Mouse (Mus musculus) gastrocnemius, adult 2 months (tissue): ENCODE data around the gene Fes. TPM values are rescaled to one million over a fixed set of nuclear protein-coding genes. Genes with fewer than 3 reads are reported as not detected.
A peak's percentile ranks its signal among the peaks of the same experiment; 100 is the strongest.

Experiments used
- DNase-seq: peaks from one replicate; pipeline ENCODE4 v3.0.0; 2022
- H3K27ac ChIP-seq: fragments of 200-600 bp; 2 replicates; pipeline ENCODE4 v1.8.1; 2022; ENCODE audit warnings: mild to moderate bottlenecking
- H3K4me3 ChIP-seq: fragments of 200-600 bp; 2 replicates; pipeline ENCODE4 v1.8.1; 2022; ENCODE audit warnings: mild to moderate bottlenecking, moderate library complexity
- CTCF ChIP-seq: fragments of 200-600 bp; IDR thresholded peaks from 2 replicates; pipeline ENCODE4 v1.8.1; 2022; ENCODE audit warnings: antibody characterized with exemption, mild to moderate bottlenecking, moderate library complexity
- intact Hi-C: fragments of 180-260 bp; cut with DNase I; formaldehyde crosslinking; loops from one replicate; pipeline ENCODE4 v1.15.1; 2025
- total RNA-seq, 2 experiments: library from RNA; stranded (reverse); gene quantifications; 2 replicates each; pipeline ENCODE4 v1.2.3; 2021

Gene Fes
- total RNA-seq, 2 experiments from 2014 or later: 2.6 to 3.9 TPM

GRCm38 (mm10) chr7:80386235-80386930 is 1.4 kb downstream of the Fes start:
- intact Hi-C loops: loop anchor here (1.0 to 10.0 kb wide), 3 partner anchors 16 to 298 kb away; partner anchors contain the start of gene Crtc3
- peak; percentile 93 for DNase-seq
- peak overlapping the region; percentile 91 for H3K27ac ChIP-seq
- TF ChIP-seq CTCF: peak; percentile 98
- peak overlapping the region; percentile 77 for H3K4me3 ChIP-seq

DNA sequence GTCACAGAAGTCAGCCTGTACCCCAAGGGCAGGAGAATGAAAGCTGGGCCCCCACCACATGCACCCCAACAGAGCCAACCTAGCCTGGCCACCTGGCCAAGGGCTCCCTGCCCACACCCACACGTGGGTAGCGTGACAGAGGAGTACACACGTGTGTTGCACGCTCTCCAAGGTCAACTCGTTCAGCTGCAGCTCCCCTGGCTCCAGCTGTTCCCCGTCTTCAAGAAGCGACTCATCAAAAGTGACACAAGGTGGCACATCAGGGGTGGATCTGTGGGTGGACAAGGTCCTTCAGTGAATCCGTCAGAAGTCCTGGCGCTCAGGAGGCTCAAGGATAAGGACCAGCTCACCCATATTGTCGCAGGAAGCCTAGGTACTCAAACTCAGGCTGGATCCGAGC is 4.8 kb downstream of the Fes start:
- no peak overlapping the region for H3K4me3 ChIP-seq
- intact Hi-C loops: loop anchor here (10.0 kb wide), 1 partner anchor 302 kb away; the partner anchor contains the start of gene Crtc3
- H3K27ac ChIP-seq: no peak overlapping the region
- TF ChIP-seq CTCF: no peak
- DNase-seq: no peak

GRCm38 (mm10) chr7:80379531-80379930 is 8.2 kb downstream of the Fes start:
- peak; percentile 66 for TF ChIP-seq CTCF
- intact Hi-C loops: no loop called here
- DNase-seq: peak; percentile 59
- H3K27ac ChIP-seq: no peak overlapping the region
- no peak overlapping the region for H3K4me3 ChIP-seq

GRCm38 (mm10) chr7:80377471-80377870 is 10.3 kb downstream of the Fes start:
- no peak overlapping the region for H3K4me3 ChIP-seq
- intact Hi-C loops: no loop called here
- DNase-seq: peak; percentile 61
- 0 out of 2 replicates have a peak overlapping the region, but pooled peaks have one; percentile 2 for H3K27ac ChIP-seq
- peak; percentile 99 for TF ChIP-seq CTCF

GRCm38 (mm10) chr7:80376192-80376591 is 11.6 kb downstream of the Fes start:
- no peak for DNase-seq
- no peak overlapping the region for H3K27ac ChIP-seq
- no peak overlapping the region for H3K4me3 ChIP-seq
- TF ChIP-seq CTCF: no peak
- intact Hi-C loops: no loop called here

DNA sequence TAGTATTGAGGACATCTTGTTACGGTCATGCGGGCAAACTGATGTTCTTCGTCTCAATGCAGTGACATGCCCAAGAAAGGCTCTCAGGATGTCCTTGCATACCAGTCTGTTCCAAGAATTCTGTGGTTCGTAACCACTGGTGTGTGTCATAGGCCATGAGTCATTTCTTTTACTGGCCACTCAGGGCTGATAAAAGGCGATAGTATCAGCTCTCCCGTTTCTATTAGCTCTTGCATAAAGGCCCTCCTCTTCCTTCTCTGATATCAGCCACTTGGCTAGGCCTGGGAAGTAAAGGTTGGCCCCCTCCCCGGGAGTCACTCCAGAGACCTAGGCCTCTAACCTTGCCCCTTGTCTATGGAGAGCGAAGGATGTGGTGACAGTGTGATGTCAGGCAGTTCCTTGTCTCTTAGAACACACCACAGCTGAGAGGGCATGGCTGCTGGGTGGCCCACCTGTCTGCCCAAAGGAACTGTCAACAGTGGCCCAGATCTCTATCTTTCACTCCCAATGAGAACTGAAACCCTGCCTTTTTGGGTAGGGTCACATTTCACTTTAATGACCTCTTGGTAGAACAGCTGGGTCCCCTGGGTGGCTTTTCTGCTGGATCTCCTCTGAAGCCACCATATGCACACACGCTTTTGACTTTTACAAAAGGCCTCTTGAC is 12.2 kb downstream of the Fes start:
- Histone ChIP-seq H3K27ac (no peak overlapping the region), H3K4me3 (no peak overlapping the region)
- TF ChIP-seq CTCF: no peak
- no peak for DNase-seq
- intact Hi-C loops: no loop called here

DNA sequence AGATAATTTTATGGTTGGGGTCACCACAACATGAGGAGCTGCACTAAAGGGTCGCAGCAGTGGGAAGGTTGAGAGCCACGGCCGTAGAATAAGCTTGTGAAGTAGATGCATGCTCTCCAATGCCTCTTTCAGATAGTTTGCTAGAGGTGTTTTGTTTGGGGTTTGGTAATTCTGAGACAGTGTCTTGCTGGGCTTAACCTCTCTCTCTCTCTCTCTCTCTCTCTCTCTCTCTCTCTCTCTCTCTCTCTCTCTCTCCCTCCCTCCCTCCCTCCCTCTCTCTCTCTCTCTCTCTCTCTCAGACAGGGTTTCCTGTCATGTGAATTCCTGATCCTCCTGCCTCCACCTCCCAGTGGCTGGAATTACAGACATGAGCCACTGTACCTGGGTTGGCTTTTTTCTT is 13.0 kb downstream of the Fes start:
- intact Hi-C loops: loop anchor here (5.0 kb wide), 1 partner anchor 232 kb away; no protein-coding TSS in a partner anchor
- no peak overlapping the region for H3K4me3 ChIP-seq
- no peak overlapping the region for H3K27ac ChIP-seq
- TF ChIP-seq CTCF: no peak
- no peak for DNase-seq

- TF ChIP-seq CTCF: no peak
- intact Hi-C loops: loop anchor here (5.0 kb wide), 1 partner anchor 232 kb away; no protein-coding TSS in a partner anchor
- Histone ChIP-seq H3K27ac (no peak overlapping the region), H3K4me3 (no peak overlapping the region)
- no peak for DNase-seq
Observed at GRCm38 (mm10) chr7:80374280-80374679, 13.5 kb downstream of the Fes start.

- no peak overlapping the region for H3K4me3 ChIP-seq
- no peak for DNase-seq
- intact Hi-C loops: loop anchor here (5.0 kb wide), 1 partner anchor 232 kb away; no protein-coding TSS in a partner anchor
- TF ChIP-seq CTCF: no peak
- H3K27ac ChIP-seq: no peak overlapping the region
Observed at GRCm38 (mm10) chr7:80373850-80374249, 13.9 kb downstream of the Fes start.

- TF ChIP-seq CTCF: no peak
- intact Hi-C loops: loop anchor here (5.0 kb wide), 1 partner anchor 231 kb away; no protein-coding TSS in a partner anchor
Observed at GRCm38 (mm10) chr7:80373352-80373751, 14.4 kb downstream of the Fes start.

GRCm38 (mm10) chr7:80372667-80373066 is 15.1 kb downstream of the Fes start:
- DNase-seq: no peak
- intact Hi-C loops: loop anchor here (5.0 kb wide), 1 partner anchor 230 kb away; no protein-coding TSS in a partner anchor
- Histone ChIP-seq H3K4me3 (no peak overlapping the region), H3K27ac (no peak overlapping the region)
- TF ChIP-seq CTCF: no peak

More at GRCm38 (mm10) chr7:80373352-80373751, 14.4 kb downstream of the Fes start:
- no peak overlapping the region for H3K27ac ChIP-seq
- no peak overlapping the region for H3K4me3 ChIP-seq
- DNase-seq: no peak

- intact Hi-C loops: loop anchor here (5.0 kb wide), 1 partner anchor 230 kb away; no protein-coding TSS in a partner anchor
- TF ChIP-seq CTCF: no peak
- no peak overlapping the region for H3K27ac ChIP-seq
- no peak for DNase-seq
- no peak overlapping the region for H3K4me3 ChIP-seq
Observed at GRCm38 (mm10) chr7:80372166-80372565, 15.6 kb downstream of the Fes start.
